Mouse (Mus musculus): Measurements from ENCODE around the gene Gnai3. TPM values are rescaled to one million over a fixed set of nuclear protein-coding genes. Genes with fewer than 3 reads are reported as not detected.

Gnai3 gene
- 188 and 196 TPM in 2 replicates for polyA plus RNA-seq (2015; fragmentation: Nextera tagmentation; extraction: Ambion mirVana)

DNA sequence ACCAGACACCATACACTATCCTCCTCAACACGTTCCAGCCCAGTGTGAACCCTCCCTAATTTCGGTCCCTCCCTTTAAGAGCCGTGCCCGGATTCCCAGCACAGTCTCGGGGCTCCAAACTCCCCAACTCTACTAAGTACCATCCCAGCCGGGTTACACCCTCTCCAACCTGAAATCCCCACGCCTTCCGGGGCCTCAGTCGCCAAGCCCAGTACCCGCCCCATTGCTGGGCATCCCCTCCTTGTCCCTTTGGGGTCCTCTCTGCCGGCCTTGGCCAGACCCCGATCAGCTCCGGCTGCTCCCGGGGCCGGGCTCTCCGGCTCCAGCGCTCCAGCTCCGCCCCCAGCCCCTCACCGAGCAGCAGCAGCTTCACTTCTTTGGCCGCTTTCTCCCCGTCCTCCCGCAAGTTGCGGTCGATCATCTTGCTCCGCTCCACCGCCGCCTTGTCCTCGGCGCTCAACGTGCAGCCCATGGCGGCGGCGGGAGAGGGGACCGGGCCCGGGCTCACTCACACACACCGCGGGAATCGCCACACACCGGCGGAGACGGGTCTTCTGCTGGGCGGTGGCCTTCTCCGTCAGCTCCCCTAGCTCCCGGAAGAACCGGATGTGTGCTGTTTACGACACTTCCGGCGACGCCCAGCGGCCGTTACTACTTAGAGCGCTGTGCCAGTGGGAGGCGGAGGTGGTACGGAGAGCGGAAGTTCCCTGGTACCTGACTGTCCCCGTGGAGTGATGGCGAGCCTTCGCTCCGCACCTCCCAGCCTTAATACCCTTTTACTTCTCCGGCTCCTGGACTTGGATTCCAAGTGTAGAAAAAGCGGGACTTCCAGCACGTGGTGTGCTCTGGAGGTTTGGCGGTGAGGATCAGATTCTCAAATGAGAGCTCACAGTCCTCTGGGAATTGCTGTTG, at the start of gene Gnai3:
TSS of gene Gnai3 (minus strand) at position 613 of the 912 bp plus-strand sequence.
- no peaks in the 10 kb centered on the region for H3K36me3 ChIP-seq (ENCODE audit: insufficient read depth, low read length)
- H3K9me3 ChIP-seq (ENCODE audit: low read length), result no peaks in the 10 kb centered on the region
- whole genome bisulfite sequencing, result 0% methylated on average over 62 of the region's 63 CpGs
- peak within 1 kb of the TSS; percentile 88 for H3K9ac ChIP-seq (replicated peaks; ENCODE audit: low read length)
- H3K27ac ChIP-seq (ENCODE audit: low read length), result peak within 1 kb of the TSS; percentile 93
- ATAC-seq (ENCODE audit: low FRiP score, low TSS enrichment), result peak; percentile 93
- peaks cover 27% of the 10 kb centered on the region for H3K4me1 ChIP-seq (ENCODE audit: insufficient read depth, low read length)
- peak within 1 kb of the TSS; percentile 85 for H3K4me3 ChIP-seq (ENCODE audit: low read length)
- no peaks in the 10 kb centered on the region for H3K27me3 ChIP-seq (ENCODE audit: insufficient read depth, low read length)
- peak within 1 kb of the TSS; percentile 91 for H3K4me2 ChIP-seq (replicated peaks; ENCODE audit: low read depth, low read length)

DNA sequence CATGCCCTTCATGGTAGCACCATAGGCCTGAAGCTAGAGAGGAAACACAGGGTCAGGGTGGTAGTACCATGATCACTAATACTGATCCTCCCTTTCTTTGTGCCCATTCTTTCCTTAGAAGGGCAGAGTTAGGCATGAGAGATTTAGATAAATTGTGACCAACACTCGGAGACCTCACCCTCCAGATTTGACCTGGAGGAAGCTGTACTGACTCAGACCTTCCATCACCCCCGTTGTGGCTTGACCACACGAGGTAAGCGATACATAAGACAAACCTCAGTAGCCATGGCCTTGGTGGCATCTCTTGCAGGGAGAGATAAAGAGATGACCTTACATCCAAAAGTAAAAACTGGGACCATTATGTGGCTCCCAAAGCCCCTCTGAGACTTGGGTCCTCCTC, 49.3 kb upstream of the Gnai3 start:
- Histone ChIP-seq H3K9ac (replicated peaks; ENCODE audit: low read length) (0 out of 2 replicates have a peak overlapping the region, but pooled peaks have one; percentile 25), H3K9me3 (ENCODE audit: low read length) (no peaks in the 10 kb centered on the region), H3K4me1 (ENCODE audit: insufficient read depth, low read length) (peaks cover 36% of the 10 kb centered on the region), H3K4me2 (replicated peaks; ENCODE audit: low read depth, low read length) (no peak overlapping the region), H3K27ac (ENCODE audit: low read length) (peak overlapping the region; percentile 37; the same call in 1 of the 2 replicates), H3K27me3 (ENCODE audit: insufficient read depth, low read length) (no peaks in the 10 kb centered on the region), H3K36me3 (ENCODE audit: insufficient read depth, low read length) (no peaks in the 10 kb centered on the region), H3K4me3 (ENCODE audit: low read length) (no peak overlapping the region)
- WGBS, result 76% methylated on average over 4 of the region's 4 CpGs
- ATAC-seq (ENCODE audit: low FRiP score, low TSS enrichment), result no peak

DNA sequence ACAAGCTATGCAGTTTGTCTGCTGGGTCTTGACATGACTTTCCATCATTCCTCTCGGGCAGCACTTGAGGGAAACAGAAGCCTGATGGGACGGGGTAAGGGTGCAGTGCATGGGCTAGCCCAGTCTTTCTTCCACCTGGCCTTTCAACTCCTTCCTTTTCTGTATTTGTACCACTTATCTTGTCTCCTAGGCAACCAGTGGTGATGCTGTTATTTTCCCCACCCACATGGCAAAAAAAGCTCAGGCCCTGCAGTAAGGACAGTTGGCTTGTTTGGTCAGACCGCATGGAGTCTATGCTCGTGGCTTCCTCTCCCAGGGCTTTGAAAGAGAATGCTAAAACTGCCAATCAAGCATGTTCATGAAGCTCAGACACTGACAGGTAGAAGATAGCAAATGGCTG, 47.7 kb upstream of the Gnai3 start:
- H3K27me3 ChIP-seq (ENCODE audit: insufficient read depth, low read length), result no peaks in the 10 kb centered on the region
- no peak overlapping the region for H3K9ac ChIP-seq (replicated peaks; ENCODE audit: low read length)
- H3K4me1 ChIP-seq (ENCODE audit: insufficient read depth, low read length), result peaks cover 35% of the 10 kb centered on the region
- no peak for ATAC-seq (ENCODE audit: low FRiP score, low TSS enrichment)
- no peak overlapping the region for H3K27ac ChIP-seq (ENCODE audit: low read length)
- H3K4me3 ChIP-seq (ENCODE audit: low read length), result no peak overlapping the region
- no peaks in the 10 kb centered on the region for H3K9me3 ChIP-seq (ENCODE audit: low read length)
- no peak overlapping the region for H3K4me2 ChIP-seq (replicated peaks; ENCODE audit: low read depth, low read length)
- WGBS, result 73% methylated on average over 4 of the region's 4 CpGs
- no peaks in the 10 kb centered on the region for H3K36me3 ChIP-seq (ENCODE audit: insufficient read depth, low read length)

DNA sequence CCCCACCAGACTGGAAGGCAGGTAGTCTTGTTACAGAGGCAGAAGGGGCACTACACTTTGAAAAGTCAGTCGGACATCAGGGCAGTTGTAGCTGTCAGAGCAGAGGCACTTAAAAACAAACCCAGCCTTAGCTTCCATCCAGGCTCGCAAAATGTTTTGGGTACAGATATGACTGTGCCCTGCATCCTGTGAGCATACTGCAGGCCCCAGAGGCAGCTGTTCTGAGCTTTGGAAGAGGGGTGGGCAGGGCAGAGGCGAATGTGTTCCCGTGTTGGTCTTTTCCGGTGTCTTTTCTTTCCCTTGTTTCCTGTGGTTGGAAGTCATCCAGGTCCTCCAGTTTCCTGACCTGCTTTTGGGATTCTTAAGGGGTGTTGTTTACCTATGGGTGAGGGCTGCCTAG, 44.0 kb upstream of the Gnai3 start:
- Histone ChIP-seq H3K27ac (ENCODE audit: low read length) (no peak overlapping the region), H3K4me3 (ENCODE audit: low read length) (no peak overlapping the region), H3K9ac (replicated peaks; ENCODE audit: low read length) (no peak overlapping the region), H3K4me1 (ENCODE audit: insufficient read depth, low read length) (peaks cover 15% of the 10 kb centered on the region), H3K27me3 (ENCODE audit: insufficient read depth, low read length) (peaks cover 5% of the 10 kb centered on the region; the same call in 1 of the 2 replicates), H3K36me3 (ENCODE audit: insufficient read depth, low read length) (no peaks in the 10 kb centered on the region), H3K9me3 (ENCODE audit: low read length) (no peaks in the 10 kb centered on the region), H3K4me2 (replicated peaks; ENCODE audit: low read depth, low read length) (0 out of 2 replicates have a peak overlapping the region, but pooled peaks have one; percentile 10)
- 57% methylated on average over 5 of the region's 5 CpGs for WGBS
- ATAC-seq (ENCODE audit: low FRiP score, low TSS enrichment), result no peak

DNA sequence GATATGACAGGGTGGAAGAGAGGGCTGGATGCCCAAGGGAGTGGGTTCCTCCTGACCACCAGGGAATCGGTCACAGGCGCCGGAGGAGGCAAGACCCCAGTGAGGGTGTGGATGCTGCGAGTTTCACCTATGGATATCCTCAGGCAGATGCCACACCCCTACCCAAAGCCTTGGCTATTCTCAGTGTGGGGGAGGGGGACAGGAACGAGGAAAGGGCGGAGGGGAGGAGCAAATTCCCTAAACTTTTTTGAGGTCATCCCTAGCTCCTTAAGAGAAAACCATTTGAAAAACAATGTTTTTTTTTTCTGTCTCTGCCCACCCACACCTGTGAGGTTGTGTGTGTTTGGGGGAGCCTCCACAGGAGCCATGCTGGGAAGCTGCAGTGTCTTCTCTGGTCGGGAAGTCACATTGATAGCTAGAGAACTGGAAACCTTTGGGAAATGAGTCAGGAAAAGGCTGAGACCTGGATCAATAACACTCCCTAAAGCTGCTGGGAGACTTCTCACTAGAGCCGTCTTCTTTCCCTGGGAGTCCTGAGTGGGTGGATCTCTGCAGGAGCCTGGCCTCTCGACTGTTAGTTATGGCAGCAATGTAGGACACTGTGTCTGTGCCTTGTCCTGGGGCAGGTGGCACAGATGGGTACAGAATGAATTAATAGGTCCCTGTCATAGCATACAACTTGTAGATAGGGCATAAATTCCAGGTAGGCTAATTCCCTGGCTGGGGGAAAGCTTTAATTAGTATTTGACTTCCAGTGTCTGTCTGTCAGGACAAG, 43.0 kb upstream of the Gnai3 start:
- Histone ChIP-seq H3K27ac (ENCODE audit: low read length) (no peak overlapping the region), H3K4me1 (ENCODE audit: insufficient read depth, low read length) (peaks cover 14% of the 10 kb centered on the region), H3K9ac (replicated peaks; ENCODE audit: low read length) (no peak overlapping the region), H3K9me3 (ENCODE audit: low read length) (no peaks in the 10 kb centered on the region), H3K27me3 (ENCODE audit: insufficient read depth, low read length) (peaks cover 5% of the 10 kb centered on the region; the same call in 1 of the 2 replicates), H3K4me2 (replicated peaks; ENCODE audit: low read depth, low read length) (no peak overlapping the region), H3K36me3 (ENCODE audit: insufficient read depth, low read length) (no peaks in the 10 kb centered on the region), H3K4me3 (ENCODE audit: low read length) (no peak overlapping the region)
- 60% methylated on average over 9 of the region's 9 CpGs for WGBS
- no peak for ATAC-seq (ENCODE audit: low FRiP score, low TSS enrichment)

GRCm38 (mm10) chr3:108187111-108187795, 41.3 kb upstream of the Gnai3 start:
- no peaks in the 10 kb centered on the region for H3K36me3 ChIP-seq (ENCODE audit: insufficient read depth, low read length)
- WGBS, result 58% methylated on average over 20 of the region's 20 CpGs
- peaks cover 14% of the 10 kb centered on the region for H3K4me1 ChIP-seq (ENCODE audit: insufficient read depth, low read length)
- H3K27me3 ChIP-seq (ENCODE audit: insufficient read depth, low read length), result peaks cover 5% of the 10 kb centered on the region; the same call in 1 of the 2 replicates
- H3K27ac ChIP-seq (ENCODE audit: low read length), result no peak overlapping the region
- H3K9ac ChIP-seq (replicated peaks; ENCODE audit: low read length), result no peak overlapping the region; the same call in 1 of the 2 replicates
- peak overlapping the region; percentile 93 for H3K4me2 ChIP-seq (replicated peaks; ENCODE audit: low read depth, low read length)
- H3K9me3 ChIP-seq (ENCODE audit: low read length), result no peaks in the 10 kb centered on the region
- H3K4me3 ChIP-seq (ENCODE audit: low read length), result peak overlapping the region; percentile 73
- peak; percentile 27; the same call in 1 of the 2 replicates for ATAC-seq (ENCODE audit: low FRiP score, low TSS enrichment)

DNA sequence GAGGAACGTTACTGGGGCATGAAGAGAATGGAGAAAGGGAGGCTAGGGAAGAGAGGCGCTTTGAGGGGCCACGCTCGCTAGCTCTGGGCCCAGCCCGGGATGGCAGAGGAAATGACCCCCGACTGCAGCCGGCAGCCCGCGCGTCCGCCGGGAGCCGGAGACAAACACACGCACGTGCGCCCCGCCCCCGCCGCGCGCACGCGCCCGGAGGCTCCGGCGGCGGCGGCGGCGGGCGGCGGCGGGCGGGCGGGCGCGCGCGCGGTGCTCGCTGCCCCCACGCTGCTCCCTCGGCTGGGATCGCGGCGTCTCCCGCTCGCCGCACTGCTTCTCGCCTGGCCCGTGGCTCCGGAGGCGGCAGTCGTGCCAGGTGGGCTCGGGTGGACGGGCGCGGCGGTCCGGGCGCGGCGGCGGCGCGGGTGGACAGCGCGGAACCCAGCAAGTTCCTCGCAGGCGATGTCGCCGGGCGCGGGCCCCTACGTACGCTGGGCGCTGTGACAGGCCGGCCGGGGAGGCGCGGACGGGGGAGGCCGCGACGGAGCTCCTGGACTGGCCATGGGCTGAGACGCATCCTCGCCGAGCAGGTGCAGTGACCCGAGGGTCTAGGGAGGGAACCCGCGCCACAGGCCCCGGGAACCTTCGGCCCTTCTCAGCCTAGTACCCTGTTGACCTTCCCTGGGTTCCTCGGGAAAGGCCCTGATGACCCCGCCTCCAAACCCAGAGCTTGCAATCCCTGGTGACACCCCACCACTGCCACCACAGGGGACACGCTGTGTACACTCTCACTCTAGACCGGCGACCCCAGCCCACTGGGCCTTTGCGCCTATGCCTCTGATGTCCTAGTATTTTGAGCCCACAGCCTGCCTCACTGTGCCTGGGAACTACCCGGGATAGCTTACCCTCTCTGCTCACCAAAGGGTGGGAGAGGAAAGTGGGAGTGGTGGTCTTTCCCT, 40.4 kb upstream of the Gnai3 start, which contains the start of gene Amigo1:
TSS of gene Amigo1 (plus strand) at position 238 of the 950 bp plus-strand sequence.
- H3K4me3 ChIP-seq (ENCODE audit: low read length), result peak within 1 kb of the TSS; percentile 73
- 0 out of 2 replicates have a peak within 1 kb of the TSS, but pooled peaks have one; percentile 10 for H3K27ac ChIP-seq (ENCODE audit: low read length)
- peaks cover 5% of the 10 kb centered on the region; the same call in 1 of the 2 replicates for H3K27me3 ChIP-seq (ENCODE audit: insufficient read depth, low read length)
- 1% methylated on average over 68 of the region's 100 CpGs for WGBS
- H3K36me3 ChIP-seq (ENCODE audit: insufficient read depth, low read length), result no peaks in the 10 kb centered on the region
- H3K4me2 ChIP-seq (replicated peaks; ENCODE audit: low read depth, low read length), result peak within 1 kb of the TSS; percentile 93
- ATAC-seq (ENCODE audit: low FRiP score, low TSS enrichment), result peak; percentile 80
- peak within 1 kb of the TSS; percentile 82 for H3K9ac ChIP-seq (replicated peaks; ENCODE audit: low read length)
- H3K9me3 ChIP-seq (ENCODE audit: low read length), result no peaks in the 10 kb centered on the region
- H3K4me1 ChIP-seq (ENCODE audit: insufficient read depth, low read length), result peaks cover 14% of the 10 kb centered on the region

DNA sequence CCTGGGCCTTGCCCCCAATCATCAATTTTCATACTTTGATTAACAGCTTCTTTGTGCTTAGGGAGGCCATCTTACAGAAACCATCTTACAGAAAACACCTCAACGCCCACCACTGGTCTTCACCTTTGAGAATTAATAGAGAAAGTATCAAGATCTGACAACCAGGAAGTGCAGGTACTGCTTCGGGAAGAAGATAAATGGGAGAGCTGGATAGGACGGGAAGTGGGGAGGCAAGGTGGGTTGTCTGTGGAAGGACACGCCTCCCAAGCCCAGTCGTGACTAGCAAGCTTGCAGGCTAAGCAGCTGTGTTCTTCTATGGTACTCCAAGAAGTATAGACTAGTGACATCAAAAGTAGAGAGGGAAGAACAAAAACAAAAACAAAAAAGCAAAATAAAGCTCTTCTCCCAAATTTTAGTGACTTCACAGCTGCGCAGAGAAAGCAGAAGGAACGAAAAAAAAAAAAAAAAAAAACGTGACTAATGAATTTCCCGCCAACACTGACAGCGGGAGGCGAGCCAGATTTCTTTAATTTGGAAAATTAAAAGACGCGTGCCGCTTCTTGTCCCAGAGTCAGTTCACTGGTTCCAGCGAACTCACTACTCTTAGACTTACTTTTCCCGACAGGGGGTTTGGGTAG, 39.6 kb upstream of the Gnai3 start:
- Histone ChIP-seq H3K27me3 (ENCODE audit: insufficient read depth, low read length) (peaks cover 5% of the 10 kb centered on the region; the same call in 1 of the 2 replicates), H3K27ac (ENCODE audit: low read length) (no peak overlapping the region), H3K4me1 (ENCODE audit: insufficient read depth, low read length) (peaks cover 14% of the 10 kb centered on the region), H3K4me2 (replicated peaks; ENCODE audit: low read depth, low read length) (peak overlapping the region; percentile 93), H3K36me3 (ENCODE audit: insufficient read depth, low read length) (no peaks in the 10 kb centered on the region), H3K9ac (replicated peaks; ENCODE audit: low read length) (peak overlapping the region; percentile 82), H3K9me3 (ENCODE audit: low read length) (no peaks in the 10 kb centered on the region), H3K4me3 (ENCODE audit: low read length) (peak overlapping the region; percentile 73)
- WGBS, result 2% methylated on average over 16 of the region's 16 CpGs
- no peak; the same call in 1 of the 2 replicates for ATAC-seq (ENCODE audit: low FRiP score, low TSS enrichment)
